Comparison of ENCODE assay signal across 8 mouse cellular contexts in genomic region chr10:58651270-58652042, GRCm38 (mm10). TPM values are rescaled to one million over a fixed set of nuclear protein-coding genes. Genes with fewer than 3 reads are reported as not detected.
DNase-seq lines count a peak whose midpoint lies in the region; ATAC-seq and TF ChIP-seq lines count a peak whose summit lies in the region.

No protein-coding gene starts in this region.

- H3K36me3 ChIP-seq in heart, embryonic 11.5 days (ENCODE audit: control insufficient read depth, insufficient read depth, low read length): no peaks in the 10 kb centered on the region
- no peaks in the 10 kb centered on the region for H3K36me3 ChIP-seq in limb, embryonic 14.5 days (ENCODE audit: control insufficient read depth, insufficient read depth, low read length)
- no peaks in the 10 kb centered on the region for H3K36me3 ChIP-seq in stomach, embryonic 16.5 days (ENCODE audit: control insufficient read depth, insufficient read depth, low read length)

- H3K27ac ChIP-seq in heart, embryonic 11.5 days (ENCODE audit: low read depth, low read length): no peak overlapping the region
- no peak overlapping the region for H3K27ac ChIP-seq in limb, embryonic 14.5 days (replicated peaks; ENCODE audit: low read depth, low read length)
- H3K27ac ChIP-seq in stomach, embryonic 16.5 days (ENCODE audit: low read length): peak overlapping the region; percentile 68
- no peak overlapping the region for H3K27ac ChIP-seq in left cerebral cortex, adult 2 months

- no peak for ATAC-seq in heart, embryonic 11.5 days (replicated peaks; ENCODE audit: insufficient number of reproducible peaks, low FRiP score, low TSS enrichment)
- no peak for ATAC-seq in limb, embryonic 14.5 days (ENCODE audit: low FRiP score, low read depth)
- ATAC-seq in stomach, embryonic 16.5 days (ENCODE audit: insufficient read depth, low FRiP score): peak; percentile 54

- DNase-seq in heart, adult 18-20 months: no peak
- DNase-seq in urinary bladder, postnatal 14 days (ENCODE audit: low spot score): peak; percentile 45
- DNase-seq in urinary bladder, postnatal 25 days (ENCODE audit: low spot score): no peak
- no peak for DNase-seq in limb, embryonic 14.5 days (ENCODE audit: low spot score)
- DNase-seq in layer of hippocampus, adult 18-20 months (ENCODE audit: low spot score in 2 of 2): no peak
- DNase-seq in left cerebral cortex, adult 2 months (ENCODE audit: extremely low spot score in 1 of 2, low spot score in 2 of 2): no peak

- H3K4me1 ChIP-seq in heart, embryonic 11.5 days (ENCODE audit: control insufficient read depth, insufficient read depth, low read length): peaks cover 16% of the 10 kb centered on the region
- H3K4me1 ChIP-seq in limb, embryonic 14.5 days (ENCODE audit: control insufficient read depth, insufficient read depth, low read length): peaks cover 16% of the 10 kb centered on the region
- H3K4me1 ChIP-seq in stomach, embryonic 16.5 days (ENCODE audit: control insufficient read depth, insufficient read depth, low read length): peaks cover 18% of the 10 kb centered on the region

- TF ChIP-seq POLR2A in limb, embryonic 14.5 days (IDR thresholded peaks at IDR 0.05; ENCODE audit: borderline replicate concordance, extremely low read depth, insufficient read depth, insufficient read length): no peak

- H3K9ac ChIP-seq in heart, embryonic 11.5 days (ENCODE audit: low read depth, low read length): 0 out of 2 replicates have a peak overlapping the region, but pooled peaks have one; percentile 39
- no peak overlapping the region for H3K9ac ChIP-seq in limb, embryonic 14.5 days (ENCODE audit: low read depth, low read length, severe bottlenecking)
- H3K9ac ChIP-seq in stomach, embryonic 16.5 days (ENCODE audit: low read length): no peak overlapping the region

- 3% methylated on average over 22 of the region's 22 CpGs for WGBS in heart, embryonic 11.5 days (ENCODE audit: insufficient replicate concordance)
- WGBS in limb, embryonic 14.5 days: 3% methylated on average over 22 of the region's 22 CpGs
- WGBS in stomach, embryonic 16.5 days: 6% methylated on average over 22 of the region's 22 CpGs

- intact Hi-C loops in left cerebral cortex, adult 2 months (cut with DNase I): no loop called here

- H3K4me3 ChIP-seq in heart, embryonic 11.5 days (ENCODE audit: low read depth, low read length): peak overlapping the region; percentile 19
- H3K4me3 ChIP-seq in limb, embryonic 14.5 days (replicated peaks; ENCODE audit: low read length): 0 out of 2 replicates have a peak overlapping the region, but pooled peaks have one; percentile 2
- no peak overlapping the region for H3K4me3 ChIP-seq in stomach, embryonic 16.5 days (replicated peaks; ENCODE audit: low read length)
- no peak overlapping the region for H3K4me3 ChIP-seq in left cerebral cortex, adult 2 months

- H3K9me3 ChIP-seq in heart, embryonic 11.5 days (replicated peaks; ENCODE audit: control insufficient read depth, low read length): no peaks in the 10 kb centered on the region
- no peaks in the 10 kb centered on the region for H3K9me3 ChIP-seq in limb, embryonic 14.5 days (ENCODE audit: control insufficient read depth, low read length)
- no peaks in the 10 kb centered on the region for H3K9me3 ChIP-seq in stomach, embryonic 16.5 days (replicated peaks; ENCODE audit: control insufficient read depth, low read length)

- TF ChIP-seq CTCF in left cerebral cortex, adult 2 months (IDR thresholded peaks at IDR 0.05): no peak

- H3K4me2 ChIP-seq in heart, embryonic 11.5 days: peak overlapping the region; percentile 67
- peak overlapping the region; percentile 22 for H3K4me2 ChIP-seq in limb, embryonic 14.5 days (replicated peaks; ENCODE audit: low read depth, low read length, severe bottlenecking)
- H3K4me2 ChIP-seq in stomach, embryonic 16.5 days (ENCODE audit: low read depth, low read length): peak overlapping the region; percentile 42

- H3K27me3 ChIP-seq in heart, embryonic 11.5 days (ENCODE audit: control insufficient read depth, insufficient read depth, low read length): 0 out of 2 replicates have a peak, but pooled peaks cover 2% of the 10 kb centered on the region
- no peaks in the 10 kb centered on the region for H3K27me3 ChIP-seq in limb, embryonic 14.5 days (ENCODE audit: control insufficient read depth, insufficient read depth, low read length)
- H3K27me3 ChIP-seq in stomach, embryonic 16.5 days (ENCODE audit: control insufficient read depth, insufficient read depth, low read length): no peaks in the 10 kb centered on the region

RNA-seq across cellular contexts. Expression of gene Edar, which starts 24.0 kb away (rescaled TPM):
- 0.13 TPM in 1 of 2 replicates, not detected in the other for polyA plus RNA-seq in heart, embryonic 11.5 days (2014; fragmentation: Nextera tagmentation; extraction: Ambion mirVana)
- under 1 TPM; 0.30 to 0.31 TPM for total RNA-seq in heart, adult 18-20 months (2021)
- 2.2 and 2.3 TPM in 2 replicates for polyA plus RNA-seq in limb, embryonic 14.5 days (2012; rRNA removed)
- polyA plus RNA-seq in limb, embryonic 14.5 days (2014; fragmentation: Nextera tagmentation; extraction: Ambion mirVana): 2.3 and 2.8 TPM in 2 replicates
- 3.0 and 3.1 TPM in 2 replicates for polyA plus RNA-seq in stomach, embryonic 16.5 days (2015; fragmentation: Nextera tagmentation; extraction: Ambion mirVana)
- not detected for total RNA-seq in layer of hippocampus, adult 18-20 months (2021)
- total RNA-seq in left cerebral cortex, adult 2 months (2021): under 1 TPM; 0.14 to 0.20 TPM

Comparison
In these comparisons a context has a peak if more than half of its experiments do, and no peak if none do; other contexts are left out.
1. H3K4me3 ChIP-seq: peak in heart, embryonic 11.5 days (single experiment) and limb, embryonic 14.5 days (single experiment); none in stomach, embryonic 16.5 days (single experiment) and left cerebral cortex, adult 2 months (single experiment).
2. Peak in every context shown above with its lines, with median percentiles within 50 percentile points of each other: H3K4me2 ChIP-seq.